Mouse (Mus musculus) brain, adult 2 months (tissue): ENCODE measurements around the gene Gast.
"Not testable (repeated sequence)": the region's sequence is repeated elsewhere in the genome, so short reads cannot be mapped to it uniquely, and the experiment has no call there.

Experiments used
- DNase-seq: peaks from one replicate; pipeline ENCODE4 v3.0.0; 2011; ENCODE audit warnings: low read depth, low spot score

Gast gene

DNA sequence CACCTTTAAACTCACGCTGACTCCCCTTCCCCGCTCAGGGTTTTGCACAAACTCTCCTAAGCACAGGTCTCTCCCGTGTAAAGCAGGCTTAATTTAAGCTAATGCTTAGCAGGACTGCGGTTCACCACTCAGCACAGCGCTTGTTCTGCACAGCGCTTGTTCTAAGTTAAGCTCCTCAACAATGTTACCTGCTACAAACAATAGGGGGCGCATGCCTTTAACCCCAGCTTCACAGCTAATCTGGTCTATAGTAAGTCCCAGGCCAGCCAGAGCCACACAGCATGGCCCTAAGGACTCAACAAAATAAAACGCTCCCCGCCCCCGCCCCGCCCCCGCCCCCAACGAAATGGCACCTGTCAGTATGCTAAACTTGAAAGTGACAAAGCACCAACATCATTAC lies 26.9 kb downstream of the Gast start:
- not testable (repeated sequence) for DNase-seq

DNA sequence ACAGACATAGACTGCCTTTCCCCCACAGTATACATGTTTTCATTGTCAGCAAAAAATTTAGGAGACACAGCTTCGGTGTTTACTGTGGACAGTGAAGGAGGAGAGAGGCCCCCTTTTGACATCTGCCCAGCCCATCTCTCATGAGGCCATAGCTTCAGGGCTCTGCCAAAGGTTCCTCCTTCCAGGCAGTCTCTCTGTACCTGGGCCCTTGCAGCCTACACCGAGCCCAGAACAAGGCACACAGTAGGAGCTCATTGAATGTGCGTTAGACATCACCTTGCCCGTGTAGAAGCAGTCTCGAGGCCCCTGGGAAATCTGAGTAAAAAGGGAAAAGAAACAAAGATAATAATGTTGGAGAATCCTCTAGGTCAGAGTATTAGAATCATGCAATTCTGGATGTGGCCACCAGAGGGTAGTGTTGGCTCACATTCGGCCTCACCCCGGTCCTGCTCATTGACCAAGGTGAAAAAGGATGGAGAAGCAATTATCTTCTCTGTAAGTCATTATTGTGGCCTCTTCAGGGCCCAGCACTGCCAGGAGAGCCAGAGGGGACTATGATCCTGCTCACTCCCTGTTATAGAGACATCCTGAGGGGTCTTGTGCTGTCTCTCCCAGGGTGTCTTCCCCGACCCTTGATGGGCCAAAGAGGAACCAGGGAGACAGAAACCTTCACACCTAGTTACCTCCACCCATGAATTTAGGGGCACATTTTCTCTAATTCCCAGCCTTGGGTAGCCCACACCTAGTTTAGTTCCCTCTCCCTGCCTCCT lies 28.2 kb downstream of the Gast start:
- DNase-seq = peak; percentile 82

DNA sequence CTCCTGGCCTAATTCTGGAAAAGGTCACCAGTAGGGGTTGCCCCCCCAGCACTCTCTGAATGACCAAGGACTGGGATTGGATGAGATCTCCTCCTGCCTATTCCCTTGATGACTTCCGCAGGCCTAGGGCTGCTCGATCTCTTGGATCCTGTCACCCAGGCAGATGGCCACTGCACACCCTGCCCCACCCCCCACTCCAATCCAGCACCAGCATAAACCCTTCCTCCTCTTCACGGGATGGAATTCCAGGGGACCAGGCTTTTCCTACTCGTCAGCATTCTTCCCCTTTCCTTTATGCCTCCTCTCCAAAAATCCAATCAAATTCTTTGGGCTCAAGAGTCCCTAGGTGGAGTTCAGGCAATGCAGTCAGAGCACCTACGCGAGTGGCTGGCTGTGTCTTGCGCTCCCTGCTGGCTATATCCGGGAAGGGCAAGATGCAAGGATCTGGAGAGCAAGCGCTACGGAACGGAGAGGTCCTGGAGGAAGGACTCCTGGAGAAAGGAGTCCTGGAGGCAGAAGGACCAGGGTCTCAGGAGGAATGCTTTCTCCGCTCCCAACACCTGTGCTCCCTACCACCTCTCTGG lies 28.9 kb downstream of the Gast start:
- DNase-seq = peak; percentile 90

DNA sequence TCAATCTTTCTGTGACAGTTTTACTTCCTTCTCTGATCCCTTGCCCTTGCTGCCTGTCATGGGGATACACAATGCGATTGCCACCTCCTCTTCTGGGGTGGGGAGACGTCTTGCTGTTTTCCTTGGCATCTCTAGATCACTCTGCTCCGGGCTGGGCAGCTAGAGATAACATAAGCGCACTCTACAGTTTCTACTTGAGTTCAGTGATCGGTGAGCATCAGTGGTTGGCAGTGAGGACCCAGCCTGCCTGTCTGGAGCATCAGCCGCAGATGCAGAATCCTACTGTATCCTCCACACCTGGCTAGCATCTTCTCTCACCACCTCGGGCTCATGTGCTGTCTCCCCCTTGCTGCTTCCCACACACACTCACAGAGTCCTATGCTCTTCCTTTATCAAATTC lies 34.9 kb downstream of the Gast start:
- DNase-seq = no peak

DNA sequence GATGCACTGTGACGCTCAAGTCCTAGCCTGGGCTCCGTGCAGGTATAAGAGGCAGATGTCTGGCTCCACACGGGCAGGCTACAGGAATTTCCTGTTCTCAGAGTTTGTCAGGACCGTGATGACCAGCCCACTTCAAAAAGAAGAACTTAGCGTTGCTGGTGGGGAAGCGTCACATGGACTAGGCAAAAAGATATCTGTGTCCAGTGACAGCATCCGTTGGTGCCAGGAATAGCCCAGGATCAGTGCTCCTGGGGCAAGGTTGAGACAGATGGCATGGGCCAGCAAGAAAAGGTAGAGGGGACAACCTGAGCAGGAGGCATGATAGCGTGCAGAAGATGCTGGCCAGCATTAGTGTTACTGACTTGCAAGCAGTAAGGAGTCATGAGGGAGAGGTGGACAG lies 35.6 kb downstream of the Gast start:
- peak; percentile 69 for DNase-seq

DNA sequence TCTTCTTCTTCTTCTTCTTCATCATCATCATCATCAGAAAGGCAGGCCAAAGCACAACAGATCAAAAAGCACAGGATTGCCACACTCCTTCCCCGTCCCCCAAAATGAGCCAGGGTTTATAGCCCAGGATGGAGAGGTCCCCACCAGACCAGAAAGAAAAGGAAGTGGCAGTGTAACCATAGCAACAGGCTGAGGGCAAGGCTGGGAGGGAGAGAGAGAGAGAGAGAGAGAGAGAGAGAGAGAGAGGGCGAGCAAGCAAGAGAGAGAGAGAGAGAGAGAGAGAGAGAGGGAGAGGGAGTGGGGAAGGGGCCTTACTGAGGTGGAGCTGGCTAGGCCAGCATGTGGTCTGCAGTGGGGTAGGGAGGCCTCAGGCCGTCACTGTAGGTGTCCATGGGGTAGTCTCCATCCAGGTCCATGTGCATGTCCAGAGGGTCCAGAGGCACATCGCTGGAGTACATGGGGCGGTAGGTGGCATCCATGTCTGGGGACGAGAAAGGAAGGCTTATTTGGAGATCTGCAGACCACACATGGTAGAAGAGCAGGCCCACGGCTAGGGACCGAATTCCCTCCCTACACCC lies 37.9 kb downstream of the Gast start:
- DNase-seq = no peak

DNA sequence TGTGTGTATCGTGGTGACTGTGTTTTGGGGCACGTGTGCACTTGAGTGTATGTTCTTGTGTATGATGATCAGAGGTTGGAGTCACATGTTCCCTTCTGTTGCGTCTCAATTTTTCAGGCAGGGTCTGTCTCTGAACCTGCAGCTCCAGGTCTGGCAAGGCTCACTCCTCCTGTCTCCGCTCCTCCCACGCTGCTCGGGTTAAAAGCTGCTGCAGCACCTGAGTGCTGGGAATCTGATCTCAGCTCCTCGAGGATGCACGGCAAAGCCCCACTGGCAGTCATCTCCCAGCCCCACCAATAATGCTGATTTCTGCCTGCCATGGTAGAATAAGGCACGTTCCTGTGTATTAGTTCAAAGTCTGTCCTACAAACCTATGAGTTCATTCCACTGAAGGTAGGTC lies 40.9 kb downstream of the Gast start:
- DNase-seq = no peak

DNA sequence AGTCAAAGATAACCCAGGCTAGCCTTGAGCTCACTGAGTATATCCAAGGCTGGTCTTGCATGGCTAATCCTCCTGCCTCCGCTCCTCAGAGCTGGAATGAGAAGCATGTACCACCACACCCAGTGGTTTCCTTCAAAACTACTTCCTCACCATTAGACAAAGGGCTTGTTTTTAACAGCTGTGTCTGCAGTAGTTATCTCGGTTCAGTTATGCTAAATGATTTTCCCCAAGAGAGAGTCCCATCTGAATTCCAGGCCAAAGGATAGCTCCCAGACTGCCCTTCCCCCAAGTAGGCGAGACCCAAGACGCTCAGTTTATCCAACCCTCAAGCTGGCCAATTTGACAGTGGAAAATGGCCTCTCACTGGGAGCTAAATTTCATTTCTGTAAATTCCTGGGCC lies 41.8 kb downstream of the Gast start:
- DNase-seq = no peak

DNA sequence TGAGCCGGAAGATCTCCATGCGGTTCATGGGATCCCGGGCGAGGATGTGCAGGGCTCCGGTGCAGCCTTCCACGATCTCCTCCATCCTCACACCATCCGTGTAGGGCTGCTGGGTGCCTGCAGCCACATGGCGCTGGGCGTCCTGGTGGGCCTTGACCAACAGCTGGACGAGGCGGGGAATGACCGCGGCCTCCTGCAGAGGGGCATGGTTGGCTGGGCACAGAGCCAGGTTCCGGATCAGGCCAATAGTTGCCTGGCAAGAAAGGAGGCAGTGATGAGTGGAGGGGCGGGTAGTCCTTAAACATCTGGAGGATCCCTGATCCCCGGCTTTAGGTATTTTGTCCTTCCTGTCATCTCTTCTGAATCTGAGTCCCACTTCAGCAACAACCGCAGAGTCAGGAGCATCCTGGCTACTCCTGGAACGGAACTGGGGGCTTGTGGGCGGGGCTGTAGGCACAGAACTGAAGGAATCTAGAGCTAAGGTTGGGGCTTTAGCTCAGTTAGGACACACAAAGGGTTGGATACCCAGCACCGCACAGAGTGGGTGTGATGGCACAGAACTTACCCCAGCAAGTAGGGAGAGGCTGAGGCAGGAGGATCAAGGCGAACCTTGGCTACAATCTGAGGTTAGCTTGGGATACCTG lies 42.7 kb downstream of the Gast start:
- DNase-seq = no peak

DNA sequence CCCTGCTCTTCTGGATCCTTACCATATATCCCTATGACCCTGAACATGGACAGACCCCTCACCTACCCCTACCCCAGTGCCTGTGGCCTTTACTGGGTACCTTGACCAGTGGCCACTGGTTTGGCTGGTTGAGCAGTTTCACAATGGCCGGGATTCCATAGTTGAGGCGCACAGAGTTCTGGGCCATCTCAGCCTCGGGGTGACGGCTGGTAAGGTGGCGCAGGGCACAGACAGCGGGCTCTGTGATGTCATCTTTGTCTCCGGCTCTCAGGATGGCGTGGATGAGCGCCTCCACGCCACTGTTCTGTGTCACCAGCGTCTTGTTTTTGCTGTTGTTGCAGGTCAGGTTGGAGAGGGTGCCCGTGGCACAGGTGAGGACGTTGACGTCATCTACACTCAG lies 43.8 kb downstream of the Gast start:
- DNase-seq = no peak

DNA sequence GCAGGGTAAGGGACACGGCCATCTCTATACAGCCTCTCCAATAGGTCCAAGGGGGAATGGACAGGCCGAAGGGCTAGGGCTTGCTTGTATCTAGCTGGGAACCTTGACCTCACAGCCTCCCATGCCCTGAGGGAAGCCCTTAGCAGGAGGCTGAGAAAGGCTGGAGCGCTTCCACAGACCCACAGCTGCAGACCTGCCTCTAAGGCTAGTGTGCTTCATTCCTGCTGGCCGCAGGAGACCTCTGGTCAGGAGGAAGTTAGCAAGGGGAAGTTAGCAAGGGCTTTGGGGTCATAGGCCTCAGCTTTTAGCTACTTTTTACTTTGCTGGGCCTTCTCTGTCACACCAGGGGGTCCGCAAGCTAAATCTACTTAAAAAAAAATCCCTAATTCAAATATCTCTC lies 44.2 kb downstream of the Gast start:
- no peak for DNase-seq

DNA sequence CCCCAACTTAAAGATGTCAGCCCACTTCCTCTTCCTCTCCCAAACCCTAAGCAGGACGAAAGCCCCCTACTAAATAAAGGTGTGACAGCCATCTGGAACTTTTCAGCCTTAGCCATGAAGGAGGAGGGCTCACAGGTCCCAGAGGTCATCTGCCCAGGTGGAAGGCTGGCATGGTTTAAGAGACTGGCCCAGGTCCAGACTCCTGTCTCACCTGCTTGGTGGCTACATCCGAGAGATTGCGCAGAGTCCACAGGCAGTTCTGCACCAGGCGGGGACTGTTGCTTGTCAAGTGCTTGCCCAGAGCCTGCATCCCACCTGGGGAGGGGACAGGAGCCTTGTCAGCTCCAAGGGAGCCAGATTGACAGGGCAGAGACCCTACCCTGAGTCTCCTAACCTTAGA lies 45.1 kb downstream of the Gast start:
- no peak for DNase-seq

DNA sequence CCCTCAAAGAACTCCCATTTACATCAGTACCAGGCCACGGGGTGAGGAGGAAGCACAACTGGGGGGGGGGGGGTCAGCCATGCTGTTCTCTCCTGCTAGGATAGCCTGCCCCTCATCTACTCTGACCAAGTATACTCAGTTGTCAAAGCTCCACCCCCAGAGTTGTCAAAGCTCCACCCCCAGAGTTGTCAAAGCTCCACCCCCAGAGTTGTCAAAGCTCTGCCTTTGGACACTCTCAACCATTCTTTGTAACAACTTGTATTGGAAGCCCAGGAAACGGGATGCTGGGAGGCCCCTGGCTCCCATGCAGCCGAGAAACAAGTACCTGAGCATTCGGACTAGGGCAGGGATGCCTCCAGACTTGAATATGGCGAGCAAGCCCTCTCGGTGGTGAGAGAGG lies 48.5 kb downstream of the Gast start:
- no peak for DNase-seq

DNA sequence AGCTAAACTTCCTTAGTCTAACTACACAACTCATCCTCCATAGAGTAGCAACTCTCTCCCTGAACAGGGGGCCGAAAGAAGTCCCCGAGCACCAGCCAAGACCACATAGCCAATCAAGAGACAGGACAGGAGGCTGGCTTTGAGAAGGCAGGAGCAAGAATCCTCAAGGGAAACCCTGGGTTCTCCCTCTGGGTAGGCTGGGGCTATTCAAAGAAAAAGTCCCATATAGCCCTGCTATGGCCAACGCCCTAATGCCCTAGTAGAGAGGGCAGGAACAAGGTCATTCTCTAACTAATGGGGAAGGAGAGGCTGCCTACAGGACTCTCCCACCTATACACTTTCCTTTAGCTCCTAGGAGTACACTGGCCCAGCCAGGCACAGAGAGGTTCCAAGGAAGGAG lies 50.8 kb downstream of the Gast start:
- DNase-seq = no peak

DNA sequence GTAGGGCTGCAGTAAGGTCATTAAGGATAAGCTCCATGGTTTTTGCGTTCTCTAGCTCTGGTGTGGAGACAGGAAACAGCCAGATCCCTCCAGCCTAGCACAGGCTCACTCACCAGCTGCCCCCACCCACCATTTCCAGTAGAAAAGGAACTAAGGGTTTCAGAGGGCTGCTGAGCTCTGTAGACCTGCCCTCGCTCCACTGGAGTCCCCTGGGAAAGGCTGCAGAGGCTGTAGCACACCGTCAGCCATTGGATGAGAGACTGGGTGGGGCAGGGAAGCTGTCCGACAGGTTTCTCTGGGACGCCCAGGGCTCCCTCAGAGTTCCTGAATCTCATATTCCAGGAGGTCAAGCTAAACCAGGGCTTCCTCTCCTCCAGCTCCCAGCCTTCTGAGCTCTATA lies 52.4 kb downstream of the Gast start:
- no peak for DNase-seq
